Mouse (Mus musculus) bone marrow macrophage, adult 2 months (primary cell): ENCODE measurements at regions not wholly inside any gene's neighbourhood (a gene's known extent, or its start where the extent isn't known, plus 50 kb on each side); places are given as distances from the start of the nearest gene placed in this dataset.

Source experiments
- H3K27ac ChIP-seq: 2 replicates; pipeline ENCODE4 v1.5.1; 2012; ENCODE audit warnings: low read depth, low read length; ENCODE audit not compliant: insufficient read depth
- H3K4me1 ChIP-seq: 2 replicates; pipeline ENCODE4 v1.6.1; 2012; ENCODE audit warnings: low read length; ENCODE audit not compliant: control insufficient read depth, insufficient read depth
- H3K4me3 ChIP-seq: 2 replicates; pipeline ENCODE4 v1.5.1; 2012; ENCODE audit warnings: mild to moderate bottlenecking, low read length, moderate library complexity; ENCODE audit not compliant: insufficient read depth
- CTCF ChIP-seq: IDR thresholded peaks from 2 replicates; pipeline ENCODE4 v1.5.1; 2012; ENCODE audit warnings: low read depth, mild to moderate bottlenecking, low read length, moderate library complexity
- POLR2A ChIP-seq: IDR thresholded peaks from 2 replicates; pipeline ENCODE4 v1.6.1; 2012; ENCODE audit warnings: mild to moderate bottlenecking, low read depth, low read length, borderline replicate concordance

DNA sequence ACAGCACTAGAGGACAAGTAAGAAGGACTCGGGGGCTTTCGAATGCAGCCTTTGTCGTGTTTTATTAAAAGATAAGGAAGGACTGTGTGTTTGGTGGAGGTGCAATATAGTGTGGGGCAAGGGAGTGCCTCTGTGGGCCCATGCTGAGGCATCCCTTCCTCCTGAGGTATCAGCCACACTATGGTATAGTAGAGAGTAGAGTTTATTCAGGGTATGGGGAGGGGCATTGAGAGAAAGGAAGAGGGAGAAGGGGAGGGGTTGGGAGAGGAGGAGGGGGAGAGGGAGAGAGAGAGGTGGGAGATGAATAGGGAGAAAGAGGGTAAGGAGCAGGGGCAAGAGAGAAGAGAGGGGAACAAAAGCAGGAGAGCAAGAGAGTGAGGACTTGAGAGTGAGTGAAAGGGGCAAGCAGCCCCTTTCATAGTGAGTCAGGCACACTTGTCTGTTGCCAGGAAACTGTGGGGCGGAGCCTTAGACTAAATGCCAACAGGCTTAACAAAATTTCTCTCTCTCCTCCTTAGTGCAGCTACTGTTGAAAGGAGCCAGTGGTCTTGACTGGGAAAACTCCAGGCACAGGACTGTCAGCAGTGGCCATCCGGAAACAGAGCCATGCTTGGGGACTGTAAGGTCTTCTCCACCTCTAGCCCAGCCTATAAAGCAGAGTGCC is 146.2 kb downstream of the Kcnj2 start:
- Histone ChIP-seq H3K27ac (no peak overlapping the region), H3K4me1 (peaks cover 13% of the 10 kb centered on the region), H3K4me3 (no peak overlapping the region)
- no peak for TF ChIP-seq CTCF
- no peak for TF ChIP-seq POLR2A

DNA sequence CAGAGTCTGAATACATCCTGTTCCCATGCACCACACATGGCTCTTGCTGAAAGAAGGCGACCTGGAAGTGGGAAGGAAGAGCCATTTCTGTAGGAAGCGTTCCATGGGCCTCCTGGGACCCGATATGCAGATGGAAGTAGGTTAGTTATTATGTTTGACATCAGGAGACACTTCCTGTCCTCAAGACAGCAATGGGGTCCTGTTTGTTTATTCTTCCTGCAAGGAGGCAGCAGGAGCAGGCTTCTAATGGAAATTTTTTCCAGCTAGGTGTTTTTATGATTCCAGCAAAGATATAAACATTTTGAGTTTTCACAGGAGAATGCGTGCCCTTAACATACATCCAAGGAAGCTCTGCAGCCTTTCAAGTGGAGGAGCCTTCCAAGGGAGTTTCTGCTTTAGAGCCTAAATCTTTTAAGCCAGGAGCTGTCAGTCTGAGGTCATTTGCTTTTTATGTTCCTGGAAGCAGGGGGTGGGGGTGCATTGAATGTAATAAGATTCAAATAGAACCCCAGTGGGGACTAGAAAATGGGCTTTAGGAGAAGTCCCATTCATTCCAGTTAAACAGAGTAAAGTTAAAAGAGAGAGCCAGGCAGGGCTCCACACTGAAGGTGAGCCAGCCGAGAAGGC is 146.9 kb downstream of the Kcnj2 start:
- Histone ChIP-seq H3K27ac (no peak overlapping the region), H3K4me1 (peaks cover 13% of the 10 kb centered on the region), H3K4me3 (no peak overlapping the region)
- no peak for TF ChIP-seq CTCF
- no peak for TF ChIP-seq POLR2A

DNA sequence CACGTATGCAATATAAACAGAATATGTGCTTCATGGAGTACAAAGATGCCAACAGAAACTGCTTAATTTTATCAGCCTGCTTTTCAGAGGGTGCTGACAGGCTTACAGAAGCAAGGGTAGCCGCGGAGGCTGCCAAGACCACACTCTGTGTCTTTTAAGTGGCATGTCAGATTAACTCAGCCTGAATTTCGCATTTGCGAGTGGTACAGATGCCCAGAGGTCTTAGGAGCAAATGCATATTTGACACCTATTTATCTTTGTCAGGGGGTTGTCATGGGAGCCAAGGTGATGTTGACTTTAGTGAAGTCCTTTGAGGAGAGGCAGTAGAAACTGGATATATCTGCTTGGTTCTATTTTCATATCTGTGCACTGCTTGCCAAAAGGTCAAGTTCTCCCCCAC is 149.0 kb downstream of the Kcnj2 start:
- Histone ChIP-seq H3K4me3 (no peak overlapping the region), H3K27ac (no peak overlapping the region), H3K4me1 (peaks cover 12% of the 10 kb centered on the region)
- TF ChIP-seq CTCF (no peak), POLR2A (no peak)

DNA sequence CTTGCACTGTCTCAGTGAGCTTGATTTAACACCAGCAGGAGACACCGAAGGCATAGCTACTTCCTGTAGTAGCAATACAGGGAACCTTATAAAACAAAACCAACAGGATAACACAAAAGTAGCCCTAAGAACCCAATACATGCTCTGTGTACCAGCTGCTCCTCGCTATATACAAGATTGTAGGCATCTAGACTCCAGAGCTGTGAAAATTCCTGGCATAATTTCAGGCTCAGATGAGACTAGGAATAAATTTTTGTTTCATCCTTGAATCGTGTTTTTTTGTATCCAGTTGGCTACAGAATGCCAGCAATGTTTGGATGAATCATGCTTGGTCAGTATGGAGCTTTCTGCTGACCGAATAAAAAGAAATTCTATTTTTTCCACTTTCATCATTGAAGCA is 157.9 kb downstream of the Kcnj2 start:
- H3K4me3 ChIP-seq, result no peak overlapping the region
- no peak overlapping the region for H3K27ac ChIP-seq
- TF ChIP-seq CTCF (no peak), POLR2A (no peak)
- peaks cover 4% of the 10 kb centered on the region; the same call in 1 of the 2 replicates for H3K4me1 ChIP-seq

DNA sequence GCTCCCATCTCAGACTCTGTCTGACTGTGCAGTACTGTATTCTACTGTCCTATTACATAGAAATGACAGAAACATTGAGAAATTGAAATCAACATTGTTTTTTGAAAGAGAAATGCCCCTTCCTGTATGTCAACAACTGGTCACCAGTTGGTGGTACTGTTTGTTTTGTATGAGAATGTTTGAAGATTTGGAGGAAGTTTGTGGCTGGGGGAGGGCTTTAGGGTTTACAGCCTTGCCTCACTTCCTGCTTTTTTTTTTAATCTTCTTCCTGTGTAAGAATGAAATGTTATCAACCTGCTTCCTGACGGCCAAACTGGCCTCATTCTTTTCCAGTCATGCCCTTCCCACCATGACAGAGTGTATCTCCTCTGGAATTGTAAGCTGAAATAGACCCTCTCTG is 161.3 kb downstream of the Kcnj2 start:
- TF ChIP-seq POLR2A (no peak), CTCF (no peak)
- no peak overlapping the region for H3K4me3 ChIP-seq
- H3K4me1 ChIP-seq, result peaks cover 4% of the 10 kb centered on the region; the same call in 1 of the 2 replicates
- H3K27ac ChIP-seq, result no peak overlapping the region

DNA sequence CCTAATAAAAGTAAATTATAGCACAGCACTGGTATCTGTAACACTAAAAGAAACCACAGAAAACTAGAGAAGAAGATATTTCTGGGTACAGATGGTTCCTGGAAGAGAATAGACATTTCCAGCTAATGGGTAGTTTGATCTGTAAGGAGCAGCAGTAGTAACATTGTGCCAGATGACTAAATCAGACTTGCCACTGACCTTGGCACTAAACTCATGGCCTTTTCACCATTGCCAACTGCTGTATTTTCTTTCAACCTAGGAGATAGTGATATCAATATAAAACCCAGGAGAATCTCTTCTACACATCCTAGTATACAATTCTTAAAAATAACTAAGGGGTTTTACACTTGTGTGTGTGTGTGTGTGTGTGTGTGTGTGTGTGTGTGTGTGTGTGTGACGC is 170.8 kb downstream of the Kcnj2 start:
- H3K4me1 ChIP-seq, result no peaks in the 10 kb centered on the region
- H3K27ac ChIP-seq, result no peak overlapping the region
- TF ChIP-seq POLR2A (no peak), CTCF (no peak)
- H3K4me3 ChIP-seq, result no peak overlapping the region

DNA sequence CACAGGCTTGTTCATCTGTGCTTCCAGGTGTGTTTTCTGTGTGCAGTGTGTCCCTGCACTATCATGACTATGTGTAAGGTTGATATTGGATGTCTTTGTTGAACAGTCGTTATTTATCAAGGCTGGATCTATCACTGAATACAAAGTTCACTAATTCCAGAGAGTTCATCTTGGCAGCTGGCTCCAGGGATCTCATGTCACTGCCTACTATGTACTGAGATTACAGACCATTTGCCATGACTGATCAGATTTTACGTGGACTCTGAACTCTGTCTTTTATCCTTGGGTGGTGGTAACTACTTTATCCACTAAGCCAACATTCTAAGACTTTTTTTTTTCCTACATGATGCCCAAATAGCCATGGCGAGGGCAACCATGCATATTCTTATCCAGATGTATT is 173.8 kb downstream of the Kcnj2 start:
- Histone ChIP-seq H3K27ac (no peak overlapping the region), H3K4me3 (no peak overlapping the region), H3K4me1 (no peaks in the 10 kb centered on the region)
- TF ChIP-seq CTCF (no peak), POLR2A (no peak)

DNA sequence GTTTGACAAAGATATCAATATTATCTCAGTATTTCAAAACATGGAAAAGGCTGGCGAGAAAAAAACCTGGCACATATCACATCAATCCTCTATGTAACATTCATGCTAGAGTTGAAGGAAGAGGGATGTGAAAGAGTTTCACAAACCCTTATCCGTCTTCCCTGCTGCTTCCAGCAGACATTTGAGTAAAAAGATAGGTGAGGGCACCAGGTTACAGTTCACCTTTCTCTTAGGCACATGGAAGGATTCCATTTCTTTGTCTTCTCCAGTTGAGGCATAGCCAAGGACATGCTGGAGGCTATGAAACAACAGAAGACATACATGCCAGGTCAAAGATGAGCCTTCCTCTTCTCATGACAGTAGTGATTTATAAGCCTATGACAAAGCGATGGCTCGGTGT is 186.3 kb downstream of the Kcnj2 start:
- Histone ChIP-seq H3K4me1 (peaks cover 10% of the 10 kb centered on the region; the same call in 1 of the 2 replicates), H3K27ac (no peak overlapping the region), H3K4me3 (no peak overlapping the region)
- no peak for TF ChIP-seq CTCF
- no peak for TF ChIP-seq POLR2A

DNA sequence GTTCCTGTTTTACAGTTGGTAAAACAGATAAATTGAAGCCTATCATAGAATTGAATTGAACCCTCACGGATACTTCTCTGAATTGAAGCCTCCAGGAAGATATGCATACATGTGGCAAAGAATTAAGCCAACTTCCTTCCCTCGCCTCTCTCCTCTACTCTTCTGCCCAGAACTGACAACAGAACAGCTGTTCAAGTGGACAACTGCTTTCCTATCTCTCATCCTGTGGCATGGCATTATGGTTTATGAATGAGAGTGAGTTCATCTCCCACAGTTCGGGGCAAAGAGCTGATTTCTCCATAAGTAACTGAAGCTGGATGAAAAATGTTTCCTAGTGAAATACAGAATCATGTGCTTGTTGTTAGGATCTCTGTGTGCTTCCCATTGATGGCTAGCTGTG is 190.6 kb downstream of the Kcnj2 start:
- TF ChIP-seq CTCF, result no peak
- Histone ChIP-seq H3K4me3 (no peak overlapping the region), H3K27ac (no peak overlapping the region), H3K4me1 (peaks cover 5% of the 10 kb centered on the region; the same call in 1 of the 2 replicates)

DNA sequence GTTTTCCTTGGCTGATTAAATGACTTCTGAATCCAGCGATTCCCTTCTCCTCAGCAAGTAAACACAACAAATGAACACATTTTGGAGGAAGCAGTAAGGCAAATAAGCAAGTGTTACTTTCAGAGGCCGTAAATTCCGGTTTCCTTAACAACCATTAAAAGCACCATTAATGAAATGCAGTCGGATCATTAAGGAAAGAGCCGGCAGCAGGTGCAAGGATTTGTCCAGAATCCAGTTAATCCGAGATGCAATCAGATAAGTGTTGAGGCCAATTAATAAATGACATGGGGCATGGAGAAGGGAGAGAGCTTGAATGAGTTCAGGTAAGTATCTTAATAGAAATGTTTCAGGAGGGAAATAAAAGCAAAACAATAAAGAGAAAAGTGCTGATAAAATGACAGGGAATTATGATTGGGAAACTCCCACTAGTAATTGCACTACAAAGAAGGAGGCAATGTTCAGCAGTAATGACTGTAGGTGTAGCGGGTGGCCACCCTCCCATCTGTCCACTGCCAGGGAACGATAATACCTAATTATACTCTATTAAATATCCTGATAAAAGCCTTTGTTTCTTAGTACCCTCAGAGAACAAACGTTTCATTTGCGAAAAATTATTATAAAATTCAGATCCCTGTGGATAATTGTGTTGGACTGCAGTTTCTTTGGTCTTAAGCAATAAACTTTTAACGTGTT is 194.9 kb downstream of the Kcnj2 start:
- Histone ChIP-seq H3K27ac (no peak overlapping the region), H3K4me1 (peaks cover 5% of the 10 kb centered on the region; the same call in 1 of the 2 replicates), H3K4me3 (no peak overlapping the region)
- TF ChIP-seq POLR2A (no peak), CTCF (no peak)
